Comparison of ENCODE assay signal across 8 mouse cellular contexts in genomic region chr2:45110757-45111411, GRCm38 (mm10). TPM values are rescaled to one million over a fixed set of nuclear protein-coding genes. Genes with fewer than 3 reads are reported as not detected.
DNase-seq lines count a peak whose midpoint lies in the region; ATAC-seq lines count a peak whose summit lies in the region.

No protein-coding gene starts in this region.

- peak overlapping the region; percentile 97 for H3K27ac ChIP-seq in heart, embryonic 11.5 days (ENCODE audit: low read depth, low read length)
- peak overlapping the region; percentile 90 for H3K27ac ChIP-seq in kidney, embryonic 14.5 days (ENCODE audit: low read depth, low read length)

- peak overlapping the region; percentile 86 for H3K4me3 ChIP-seq in heart, embryonic 11.5 days (ENCODE audit: low read depth, low read length)
- peak overlapping the region; percentile 83 for H3K4me3 ChIP-seq in kidney, embryonic 14.5 days (ENCODE audit: low read length)

- H3K4me1 ChIP-seq in heart, embryonic 11.5 days (ENCODE audit: control insufficient read depth, insufficient read depth, low read length), result peaks cover 21% of the 10 kb centered on the region
- H3K4me1 ChIP-seq in kidney, embryonic 14.5 days (ENCODE audit: control insufficient read depth, insufficient read depth, low read length), result peaks cover 7% of the 10 kb centered on the region; the same call in 1 of the 2 replicates

- peak overlapping the region; percentile 83 for H3K4me2 ChIP-seq in heart, embryonic 11.5 days
- peak overlapping the region; percentile 68 for H3K4me2 ChIP-seq in kidney, embryonic 14.5 days (replicated peaks; ENCODE audit: low read depth, low read length)

- peak overlapping the region; percentile 100 for H3K9ac ChIP-seq in heart, embryonic 11.5 days (ENCODE audit: low read depth, low read length)
- H3K9ac ChIP-seq in kidney, embryonic 14.5 days (ENCODE audit: low read depth, low read length), result peak overlapping the region; percentile 98

- no peak for ATAC-seq in heart, embryonic 11.5 days (replicated peaks; ENCODE audit: insufficient number of reproducible peaks, low FRiP score, low TSS enrichment)
- ATAC-seq in kidney, embryonic 14.5 days (ENCODE audit: low FRiP score, low TSS enrichment), result peak; percentile 33; the same call in 1 of the 2 replicates

- H3K27me3 ChIP-seq in heart, embryonic 11.5 days (ENCODE audit: control insufficient read depth, insufficient read depth, low read length), result no peaks in the 10 kb centered on the region
- H3K27me3 ChIP-seq in kidney, embryonic 14.5 days (ENCODE audit: control insufficient read depth, insufficient read depth, low read length), result no peaks in the 10 kb centered on the region; the same call in 1 of the 2 replicates

- no peaks in the 10 kb centered on the region for H3K36me3 ChIP-seq in heart, embryonic 11.5 days (ENCODE audit: control insufficient read depth, insufficient read depth, low read length)
- no peaks in the 10 kb centered on the region for H3K36me3 ChIP-seq in kidney, embryonic 14.5 days (ENCODE audit: control insufficient read depth, insufficient read depth, low read length)

- DNase-seq in right cerebral cortex, postnatal 4 days, result peak; percentile 58
- DNase-seq in right cerebral cortex, adult 18-20 months, result no peak
- peak; percentile 85 for DNase-seq in embryo, embryonic 10.5 days (ENCODE audit: low spot score)
- DNase-seq in lung, postnatal 36 days, result peak; percentile 54
- DNase-seq in spleen, adult 12 weeks (ENCODE audit: low spot score), result peak; percentile 47
- DNase-seq in cerebellum, adult 9-10 months, result no peak

- no peaks in the 10 kb centered on the region for H3K9me3 ChIP-seq in heart, embryonic 11.5 days (replicated peaks; ENCODE audit: control insufficient read depth, low read length)
- no peaks in the 10 kb centered on the region for H3K9me3 ChIP-seq in kidney, embryonic 14.5 days (ENCODE audit: control insufficient read depth, low read length)

- under 1% methylated on average over 20 of the region's 20 CpGs for WGBS in heart, embryonic 11.5 days (ENCODE audit: insufficient replicate concordance)
- WGBS in kidney, embryonic 14.5 days, result under 1% methylated on average over 20 of the region's 20 CpGs

RNA-seq across cellular contexts. Expression of gene Zeb2, which starts 6.3 kb away (rescaled TPM):
- 27.2 and 27.5 TPM in 2 replicates for polyA plus RNA-seq in heart, embryonic 11.5 days (2014; fragmentation: Nextera tagmentation; extraction: Ambion mirVana)
- 41.2 and 52.2 TPM in 2 replicates for polyA plus RNA-seq in kidney, embryonic 14.5 days (2014; fragmentation: Nextera tagmentation; extraction: Ambion mirVana)

Comparison
In these comparisons a context has a peak if more than half of its experiments do, and no peak if none do; other contexts are left out.
1. DNase-seq: peak in right cerebral cortex, postnatal 4 days (single experiment), embryo, embryonic 10.5 days (single experiment), lung, postnatal 36 days (single experiment) and spleen, adult 12 weeks (single experiment); none in right cerebral cortex, adult 18-20 months (single experiment) and cerebellum, adult 9-10 months (single experiment).